Mouse (Mus musculus) heart, adult 8-10 months (tissue): ENCODE results near the gene Tmed4. TPM values are rescaled to one million over a fixed set of nuclear protein-coding genes. Genes with fewer than 3 reads are reported as not detected.

ENCODE experiments used
- DNase-seq: peaks from one replicate; pipeline ENCODE4 v3.0.0; 2022; ENCODE audit warnings: low spot score
- total RNA-seq, 4 experiments: library from RNA; stranded (reverse); gene quantifications; 2 replicates each; pipeline ENCODE4 v1.2.4; 2022

The Tmed4 gene
- total RNA-seq = 100 to 1,000 TPM in 2 of 4 experiments, 10 to 100 TPM in 2; 96.9 to 111 (median 102) TPM

GRCm38 (mm10) chr11:6274387-6275093, at the start of gene Tmed4:
Gene Tmed4 (minus strand): TSS chr11:6274870.
- DNase-seq = peak; percentile 99

- DNase-seq = no peak
Observed at GRCm38 (mm10) chr11:6323348-6323747, 48.7 kb upstream of the Tmed4 start.

GRCm38 (mm10) chr11:6322086-6322485, 47.4 kb upstream of the Tmed4 start:
- no peak for DNase-seq

GRCm38 (mm10) chr11:6319374-6319773, 44.7 kb upstream of the Tmed4 start:
- no peak for DNase-seq

- no peak for DNase-seq
Observed at GRCm38 (mm10) chr11:6318559-6318958, 43.9 kb upstream of the Tmed4 start.

GRCm38 (mm10) chr11:6316821-6317220, 42.2 kb upstream of the Tmed4 start:
- DNase-seq = no peak

GRCm38 (mm10) chr11:6313874-6314406, 39.3 kb upstream of the Tmed4 start:
- DNase-seq = no peak

- no peak for DNase-seq
Observed at GRCm38 (mm10) chr11:6308181-6308580, 33.5 kb upstream of the Tmed4 start.

- no peak for DNase-seq
Observed at GRCm38 (mm10) chr11:6305943-6306430, 31.3 kb upstream of the Tmed4 start.

- DNase-seq = no peak
Observed at GRCm38 (mm10) chr11:6302793-6303192, 28.1 kb upstream of the Tmed4 start.

- DNase-seq = no peak
Observed at GRCm38 (mm10) chr11:6299435-6299834, 24.8 kb upstream of the Tmed4 start.

- no peak for DNase-seq
Observed at GRCm38 (mm10) chr11:6296077-6296476, 21.4 kb upstream of the Tmed4 start.

GRCm38 (mm10) chr11:6294632-6295031, 20.0 kb upstream of the Tmed4 start:
- DNase-seq = no peak

GRCm38 (mm10) chr11:6293601-6294000, 18.9 kb upstream of the Tmed4 start:
- no peak for DNase-seq

GRCm38 (mm10) chr11:6292988-6293349, 18.3 kb upstream of the Tmed4 start:
- no peak for DNase-seq

- DNase-seq = peak; percentile 75
Observed at GRCm38 (mm10) chr11:6292116-6292987, 17.7 kb upstream of the Tmed4 start.

- DNase-seq = peak; percentile 98
Observed at GRCm38 (mm10) chr11:6291401-6292115, 16.9 kb upstream of the Tmed4 start, which contains the start of gene Ogdh. Gene Ogdh (plus strand): TSS chr11:6291633.

- DNase-seq = no peak
Observed at GRCm38 (mm10) chr11:6290883-6291282, 16.2 kb upstream of the Tmed4 start.

- peak; percentile 48 for DNase-seq
Observed at GRCm38 (mm10) chr11:6290138-6290537, 15.5 kb upstream of the Tmed4 start.

GRCm38 (mm10) chr11:6282940-6283339, 8.3 kb upstream of the Tmed4 start:
- DNase-seq = peak; percentile 68

- no peak for DNase-seq
Observed at GRCm38 (mm10) chr11:6276466-6276865, 1.8 kb upstream of the Tmed4 start.

- no peak for DNase-seq
Observed at GRCm38 (mm10) chr11:6275094-6275484, 419 bp upstream of the Tmed4 start.
